Mouse (Mus musculus) CH12.LX (cell line): ENCODE data around the gene Exoc8. TPM values are rescaled to one million over a fixed set of nuclear protein-coding genes. Genes with fewer than 3 reads are reported as not detected.
A peak's percentile ranks its signal among the peaks of the same experiment; 100 is the strongest.

Experiments used
- DNase-seq: peaks from one replicate; pipeline ENCODE4 v3.0.0-alpha.2; 2013; ENCODE audit errors: extremely low read depth
- H3K27ac ChIP-seq: 2 replicates; pipeline ENCODE4 v1.5.1; 2012; ENCODE audit warnings: low read depth, mild to moderate bottlenecking, control low read depth, moderate library complexity; ENCODE audit not compliant: insufficient read depth
- H3K27me3 ChIP-seq: replicated peaks from 2 replicates; pipeline ENCODE3; 2012; ENCODE audit warnings: inconsistent platforms
- H3K36me3 ChIP-seq, 2 experiments: replicated peaks in 1 of 2; 2 replicates each; pipeline versions ENCODE3 to v1.6.1; 2012; ENCODE audit warnings: inconsistent platforms in 1 of 2, low read length in 1 of 2, mild to moderate bottlenecking in 1 of 2, mixed read lengths in 1 of 2, moderate library complexity in 1 of 2; ENCODE audit not compliant: control insufficient read depth in 1 of 2, insufficient read depth in 1 of 2
- H3K4me1 ChIP-seq, 2 experiments: 2 replicates each; pipeline ENCODE4 v1.6.1; 2012; ENCODE audit warnings: inconsistent platforms in 1 of 2, moderate library complexity in 1 of 2; ENCODE audit not compliant: insufficient read depth in 2 of 2, control insufficient read depth in 1 of 2
- H3K4me2 ChIP-seq: 2 replicates; pipeline ENCODE4 v1.6.1; 2012; ENCODE audit warnings: low read depth, mild to moderate bottlenecking, control low read depth; ENCODE audit not compliant: poor library complexity, insufficient read depth, severe bottlenecking
- H3K4me3 ChIP-seq, 3 experiments: fragments of 150-350 bp in 1 of 3; sonication (generic) in 1 of 3; replicated peaks in 1 of 3; 2 replicates each; pipeline versions ENCODE3 to v1.5.1; 2011 to 2012; ENCODE audit warnings: low read depth in 2 of 3, low read length in 2 of 3, mild to moderate bottlenecking in 2 of 3, moderate library complexity in 2 of 3, control low read depth in 1 of 3, improper control_type of control experiment in 1 of 3, inconsistent platforms in 1 of 3, mixed read lengths in 1 of 3; ENCODE audit not compliant: poor library complexity in 1 of 3
- H3K79me2 ChIP-seq: replicated peaks from 2 replicates; pipeline ENCODE4 v1.6.1; 2012; ENCODE audit warnings: mild to moderate bottlenecking, moderate library complexity; ENCODE audit not compliant: control insufficient read depth, poor library complexity, insufficient read depth, severe bottlenecking; ENCODE audit errors: extremely low read depth
- H3K9ac ChIP-seq: 2 replicates; pipeline ENCODE4 v1.6.1; 2012; ENCODE audit warnings: low read depth, mild to moderate bottlenecking, control low read depth, moderate library complexity; ENCODE audit not compliant: insufficient read depth
- H3K9me3 ChIP-seq: replicated peaks from 2 replicates; pipeline ENCODE3; 2012; ENCODE audit warnings: low read length, inconsistent platforms, mixed read lengths
- CHD2 ChIP-seq: IDR thresholded peaks from 2 replicates; pipeline ENCODE4 v1.6.1; 2011; ENCODE audit warnings: low read length, improper control_type of control experiment
- CTCF ChIP-seq, 2 experiments: IDR thresholded peaks in 1 of 2; conservative IDR thresholded peaks in 1 of 2; 2 replicates each; pipeline ENCODE4 v1.5.1; 2011 to 2012; ENCODE audit warnings: low read depth in 2 of 2, low read length in 2 of 2, improper control_type of control experiment in 1 of 2, inconsistent platforms in 1 of 2, mild to moderate bottlenecking in 1 of 2, moderate library complexity in 1 of 2
- ELF1 ChIP-seq: IDR thresholded peaks from 2 replicates; pipeline ENCODE4 v1.6.1; 2014; ENCODE audit warnings: low read depth, mild to moderate bottlenecking, inconsistent platforms, low read length, improper control_type of control experiment
- EP300 ChIP-seq: IDR thresholded peaks from 2 replicates; pipeline ENCODE4 v1.6.1; 2011; ENCODE audit warnings: low read length, improper control_type of control experiment
- ETS1 ChIP-seq: conservative IDR thresholded peaks from 2 replicates; pipeline ENCODE4 v1.6.1; 2012; ENCODE audit warnings: low read depth, mild to moderate bottlenecking, inconsistent platforms, low read length, improper control_type of control experiment, moderate library complexity
- JUND ChIP-seq: conservative IDR thresholded peaks from 2 replicates; pipeline ENCODE4 v1.6.1; 2011; ENCODE audit warnings: low read depth, low read length, improper control_type of control experiment
- MAFK ChIP-seq: IDR thresholded peaks from 2 replicates; pipeline ENCODE4 v1.6.1; 2011; ENCODE audit warnings: low read length, improper control_type of control experiment; ENCODE audit not compliant: insufficient replicate concordance
- MAZ ChIP-seq: IDR thresholded peaks from 2 replicates; pipeline ENCODE4 v1.6.1; 2012; ENCODE audit warnings: low read depth, mild to moderate bottlenecking, inconsistent platforms, low read length, improper control_type of control experiment, moderate library complexity
- MXI1 ChIP-seq: IDR thresholded peaks from 2 replicates; pipeline ENCODE4 v1.6.1; 2011; ENCODE audit warnings: mild to moderate bottlenecking, low read depth, low read length, improper control_type of control experiment
- MYC ChIP-seq: IDR thresholded peaks from 2 replicates; pipeline ENCODE4 v1.6.1; 2011; ENCODE audit warnings: low read depth, mild to moderate bottlenecking, improper control_type of control experiment, low read length
- POLR2AphosphoS2 ChIP-seq: IDR thresholded peaks from 2 replicates; pipeline ENCODE4 v1.6.1; 2011; ENCODE audit warnings: low read depth, low read length, improper control_type of control experiment
- RAD21 ChIP-seq: IDR thresholded peaks from 2 replicates; pipeline ENCODE4 v1.6.1; 2011; ENCODE audit warnings: low read depth, mild to moderate bottlenecking, low read length, improper control_type of control experiment, moderate library complexity
- SMC3 ChIP-seq: IDR thresholded peaks from 2 replicates; pipeline ENCODE4 v1.6.1; 2011; ENCODE audit warnings: low read depth, low read length, improper control_type of control experiment
- UBTF ChIP-seq: IDR thresholded peaks from 2 replicates; pipeline ENCODE4 v1.6.1; 2012; ENCODE audit warnings: low read depth, mild to moderate bottlenecking, inconsistent platforms, low read length, improper control_type of control experiment, moderate library complexity
- USF2 ChIP-seq: conservative IDR thresholded peaks from 2 replicates; pipeline ENCODE4 v1.6.1; 2011; ENCODE audit warnings: low read depth, low read length, improper control_type of control experiment
- ZC3H11A ChIP-seq: IDR thresholded peaks from 2 replicates; pipeline ENCODE4 v1.6.1; 2012; ENCODE audit warnings: low read depth, mild to moderate bottlenecking, inconsistent platforms, low read length, improper control_type of control experiment
- ZKSCAN1 ChIP-seq: IDR thresholded peaks from 2 replicates; pipeline ENCODE4 v1.6.1; 2012; ENCODE audit warnings: low read depth, inconsistent platforms, low read length, improper control_type of control experiment, borderline replicate concordance
- ZMIZ1 ChIP-seq: IDR thresholded peaks from 2 replicates; pipeline ENCODE4 v1.6.1; 2012; ENCODE audit warnings: low read depth, mild to moderate bottlenecking, inconsistent platforms, low read length, improper control_type of control experiment
- ZNF384 ChIP-seq: IDR thresholded peaks from 2 replicates; pipeline ENCODE4 v1.6.1; 2012; ENCODE audit warnings: low read depth, low read length, improper control_type of control experiment, inconsistent platforms
- dilution Hi-C: fragments of 300-500 bp; cut with MboI; formaldehyde crosslinking; loops from 2 replicates; pipeline ENCODE4 v1.14.3; 2020; ENCODE audit warnings: low sequenced_read_pairs; ENCODE audit not compliant: extremely low pct_unique_long_range_greater_than_20kb, extremely low pct_ligation_motif_present
- in situ Hi-C: fragments of 300-500 bp; cut with MboI; formaldehyde crosslinking; loops from 3 replicates; pipeline ENCODE4 v1.14.3; 2019; ENCODE audit warnings: low sequenced_read_pairs, low pct_ligation_motif_present, low pct_unique_long_range_greater_than_20kb, mixed read lengths
- polyA plus RNA-seq: library from polyadenylated mRNA; unstranded; fragments of >175 nt; gene quantifications from 2 replicates; pipeline ENCODE4 v1.2.1, GENCODE M21; 2012; ENCODE audit warnings: low read depth; ENCODE audit not compliant: insufficient read length
- total RNA-seq, 2 experiments: library from RNA; depleted of rRNA; stranded (reverse); fragments of 300-350 nt in 1 of 2; fragments of >200 nt in 1 of 2; gene quantifications; 2 replicates each; pipeline ENCODE4 v1.2.3; 2012 to 2014

Gene Exoc8
- total and polyA plus RNA-seq, 3 experiments, result 5.9 to 11.2 (median 10.7) TPM

DNA sequence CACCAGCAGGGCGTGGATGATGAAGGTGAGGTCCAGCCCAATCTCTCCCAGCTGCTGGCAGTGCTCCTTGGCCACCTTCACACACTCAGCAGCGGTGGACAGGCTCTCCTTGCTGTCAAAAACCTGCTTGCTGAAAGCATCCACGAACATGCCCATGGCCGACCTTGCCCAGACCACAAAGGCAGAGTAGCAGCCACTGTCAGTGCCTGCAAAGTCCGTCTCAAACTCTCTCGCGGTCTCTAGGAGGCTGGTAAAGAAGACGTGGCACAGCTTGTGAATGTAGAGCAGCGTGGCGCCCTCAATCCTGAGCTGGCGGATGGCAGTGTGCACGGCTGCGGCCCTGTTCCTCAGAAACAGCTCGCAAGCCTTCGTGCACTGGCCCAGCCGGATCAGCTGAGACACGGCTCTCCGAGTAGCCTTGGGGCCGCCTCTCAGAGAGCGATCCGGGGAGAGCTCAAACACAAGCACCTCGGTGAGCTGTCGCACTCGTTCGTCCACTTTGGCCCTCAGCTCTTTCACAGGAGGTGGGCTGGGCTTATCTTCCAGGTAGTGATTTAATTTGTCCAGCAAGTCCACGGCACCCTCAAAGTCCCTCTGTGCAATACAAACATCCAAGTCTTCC lies 1.4 kb downstream of the Exoc8 start:
- Histone ChIP-seq H3K27ac (no peak overlapping the region), H3K79me2 (peaks cover 28% of the 10 kb centered on the region), H3K4me3 (peak overlapping the region in 2 of 3 experiments; percentile 93 to 97), H3K9ac (no peak overlapping the region), H3K4me1 (peaks cover 15 to 43% of the 10 kb centered on the region in 2 experiments), H3K9me3 (no peaks in the 10 kb centered on the region), H3K27me3 (no peaks in the 10 kb centered on the region), H3K4me2 (peak overlapping the region; percentile 45), H3K36me3 (peaks cover 30 to 70% of the 10 kb centered on the region in 2 experiments)
- in situ Hi-C loops, result no loop called here
- TF ChIP-seq ZMIZ1 (no peak), MAFK (no peak), USF2 (no peak), ZNF384 (no peak), JUND (no peak), UBTF (no peak), MYC (no peak), CHD2 (no peak), SMC3 (no peak)
- dilution Hi-C loops, result no loop called here
- no peak for DNase-seq

DNA sequence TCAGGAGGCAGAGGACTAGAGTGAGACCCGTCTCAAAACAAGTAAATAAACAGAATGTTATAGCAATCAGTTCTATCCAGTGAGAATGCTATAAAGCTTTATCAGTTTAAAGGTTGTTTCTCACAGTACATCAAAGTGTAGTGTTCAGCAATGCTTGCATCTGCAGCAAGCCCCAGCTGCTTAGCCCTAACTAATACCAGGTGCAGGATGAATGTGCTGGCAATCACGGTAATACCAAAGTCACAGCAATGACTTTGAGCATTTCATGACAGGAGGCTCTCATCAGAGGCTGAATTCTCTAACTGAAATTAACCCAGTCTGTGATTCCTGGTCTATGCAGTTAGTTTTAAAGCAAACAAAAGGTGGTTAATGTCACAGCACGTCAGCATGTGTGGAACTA lies 4.9 kb downstream of the Exoc8 start:
- peaks cover 51 to 84% of the 10 kb centered on the region in 2 experiments for H3K36me3 ChIP-seq
- dilution Hi-C loops, result no loop called here
- in situ Hi-C loops, result no loop called here

More for the DNA sequence above, 4.9 kb downstream of the Exoc8 start:
- Histone ChIP-seq H3K4me3 (no peak overlapping the region), H3K9ac (no peak overlapping the region), H3K4me1 (peaks cover 12 to 34% of the 10 kb centered on the region in 2 experiments), H3K9me3 (peaks cover 4% of the 10 kb centered on the region), H3K4me2 (no peak overlapping the region), H3K79me2 (peaks cover 10% of the 10 kb centered on the region), H3K27me3 (no peaks in the 10 kb centered on the region), H3K27ac (no peak overlapping the region)
- TF ChIP-seq MYC (no peak), UBTF (no peak), MXI1 (no peak), MAZ (no peak), ELF1 (no peak), POLR2AphosphoS2 (no peak; the same call in 1 of the 2 replicates), ETS1 (no peak), CTCF (conservative IDR thresholded peaks at IDR 0.05 in 1 of 2, IDR thresholded peaks at IDR 0.05 in 1 of 2; ENCODE audit: low read depth in 2 of 2, low read length in 2 of 2) (no peak), ZNF384 (no peak), MAFK (no peak), EP300 (no peak), USF2 (no peak), RAD21 (no peak), ZKSCAN1 (no peak), ZC3H11A (no peak)
- DNase-seq, result no peak
